Mouse (Mus musculus) CH12F3 (cell line): ENCODE results near the gene Birc7.

Experiments used
- in situ Hi-C: fragments of 300-500 bp; cut with MboI; formaldehyde crosslinking; loops from 2 replicates; pipeline ENCODE4 v1.14.3; 2020; ENCODE audit warnings: low sequenced_read_pairs

Gene Birc7

DNA sequence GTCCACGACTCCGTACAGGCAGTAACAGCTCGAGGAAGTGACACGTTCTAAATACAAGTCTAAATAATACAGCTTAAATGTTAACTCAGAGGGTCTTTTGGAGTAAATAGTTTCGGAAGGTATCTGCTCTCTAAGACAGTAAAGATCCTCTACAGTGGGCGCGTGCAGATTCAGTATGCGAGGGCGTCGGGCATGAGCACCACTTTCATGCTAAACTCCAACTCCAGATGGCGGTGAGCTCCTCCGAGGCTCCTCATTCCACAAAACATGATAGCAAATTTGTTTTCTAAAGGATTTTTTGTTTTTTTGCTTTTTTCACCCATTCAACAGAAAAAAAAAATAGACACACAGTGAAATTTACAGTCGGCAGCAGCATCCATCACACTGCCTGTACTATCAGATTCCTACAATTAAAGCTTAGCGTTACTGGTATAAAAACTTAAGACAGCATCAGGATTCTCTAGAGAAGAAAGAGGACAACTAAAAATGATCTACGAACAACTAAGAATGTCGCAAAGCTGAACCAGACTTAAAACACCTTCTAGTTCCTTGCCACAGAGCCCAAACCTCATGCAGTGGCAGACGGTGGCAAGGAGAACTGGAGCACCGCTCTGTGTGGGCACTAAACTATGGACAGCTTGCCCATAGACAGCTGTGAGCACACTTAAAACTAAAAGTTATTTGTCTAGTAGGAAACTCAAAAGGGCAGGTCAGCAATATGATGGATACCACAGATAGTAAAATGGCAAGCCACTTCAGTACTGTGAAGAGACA, 24.2 kb upstream of the Birc7 start:
- in situ Hi-C loops, result no loop called here

DNA sequence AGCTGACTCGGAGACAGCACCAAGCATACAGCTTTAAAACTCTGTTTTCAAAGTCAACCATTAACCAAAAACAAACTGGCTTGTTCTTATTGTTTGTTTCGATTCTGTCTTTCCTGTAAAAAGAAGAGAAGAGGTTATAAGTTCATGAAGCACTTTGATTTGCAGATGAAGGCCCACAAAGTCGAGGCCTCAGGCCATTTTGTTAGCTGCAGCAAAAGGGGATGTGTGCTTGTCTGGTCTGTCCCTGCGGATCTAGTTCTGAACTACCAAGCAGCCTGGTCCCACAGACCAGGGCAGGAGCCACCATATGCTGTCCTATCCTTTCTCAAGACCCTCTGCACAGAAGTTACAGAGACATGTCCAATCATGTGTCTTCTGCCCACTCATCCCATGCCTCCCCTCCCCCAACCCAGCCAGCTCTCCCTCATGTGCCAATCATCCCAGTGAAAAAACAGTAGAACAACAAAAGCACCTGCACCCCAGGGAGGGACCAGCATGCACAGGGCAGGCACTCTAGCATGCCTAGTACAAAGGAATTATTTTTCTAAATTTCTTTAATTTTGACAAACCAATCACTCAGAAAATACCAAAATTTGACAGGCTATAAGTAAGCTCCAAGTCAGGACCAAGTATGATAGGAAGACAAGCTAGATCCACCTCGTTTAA, 23.1 kb upstream of the Birc7 start:
- in situ Hi-C loops, result no loop called here

DNA sequence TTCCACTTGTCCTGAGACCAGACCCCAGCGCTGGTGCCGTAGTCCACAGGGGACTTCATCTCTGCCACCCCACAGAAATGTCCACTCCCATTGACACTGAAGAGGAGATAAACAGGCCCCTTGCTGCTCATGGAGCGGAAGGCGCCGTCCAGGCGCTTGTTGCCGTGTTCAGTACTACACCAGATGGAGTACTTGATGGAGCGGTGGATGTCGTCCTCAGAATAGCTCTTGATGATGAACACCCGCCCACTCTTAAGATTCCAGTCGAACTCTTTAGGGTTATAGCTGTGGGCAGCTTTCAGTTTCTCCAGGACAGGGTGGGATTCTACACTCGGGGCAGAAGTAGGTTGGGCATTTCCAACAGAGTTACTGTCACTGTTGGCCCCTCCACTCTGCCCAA, 17.9 kb upstream of the Birc7 start:
- in situ Hi-C loops, result no loop called here

DNA sequence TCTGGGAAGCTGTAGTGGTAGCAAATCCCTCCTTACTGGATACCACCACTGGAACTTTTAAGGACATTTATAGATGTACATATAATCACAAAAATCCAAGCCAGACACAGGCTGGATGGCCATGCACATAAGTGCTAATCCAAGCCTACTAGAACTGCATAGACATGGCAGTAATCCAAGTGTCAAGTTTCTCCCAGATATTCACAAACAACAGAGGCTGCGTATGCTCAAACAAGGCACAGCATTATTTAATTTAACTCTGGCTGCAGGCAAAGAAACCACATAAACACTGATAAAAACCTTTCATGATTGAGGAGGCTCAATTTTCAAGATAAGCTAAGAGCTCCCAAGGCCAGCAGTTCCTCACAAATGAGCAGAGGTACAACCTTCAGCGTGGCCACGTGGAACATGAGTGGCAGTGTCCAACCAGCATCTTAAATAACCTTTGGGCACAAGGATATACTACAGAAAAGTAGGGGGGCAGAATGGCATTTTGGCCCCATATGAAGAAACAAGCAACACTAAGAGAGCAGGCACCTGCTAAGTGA, 12.9 kb upstream of the Birc7 start:
- in situ Hi-C loops, result no loop called here

DNA sequence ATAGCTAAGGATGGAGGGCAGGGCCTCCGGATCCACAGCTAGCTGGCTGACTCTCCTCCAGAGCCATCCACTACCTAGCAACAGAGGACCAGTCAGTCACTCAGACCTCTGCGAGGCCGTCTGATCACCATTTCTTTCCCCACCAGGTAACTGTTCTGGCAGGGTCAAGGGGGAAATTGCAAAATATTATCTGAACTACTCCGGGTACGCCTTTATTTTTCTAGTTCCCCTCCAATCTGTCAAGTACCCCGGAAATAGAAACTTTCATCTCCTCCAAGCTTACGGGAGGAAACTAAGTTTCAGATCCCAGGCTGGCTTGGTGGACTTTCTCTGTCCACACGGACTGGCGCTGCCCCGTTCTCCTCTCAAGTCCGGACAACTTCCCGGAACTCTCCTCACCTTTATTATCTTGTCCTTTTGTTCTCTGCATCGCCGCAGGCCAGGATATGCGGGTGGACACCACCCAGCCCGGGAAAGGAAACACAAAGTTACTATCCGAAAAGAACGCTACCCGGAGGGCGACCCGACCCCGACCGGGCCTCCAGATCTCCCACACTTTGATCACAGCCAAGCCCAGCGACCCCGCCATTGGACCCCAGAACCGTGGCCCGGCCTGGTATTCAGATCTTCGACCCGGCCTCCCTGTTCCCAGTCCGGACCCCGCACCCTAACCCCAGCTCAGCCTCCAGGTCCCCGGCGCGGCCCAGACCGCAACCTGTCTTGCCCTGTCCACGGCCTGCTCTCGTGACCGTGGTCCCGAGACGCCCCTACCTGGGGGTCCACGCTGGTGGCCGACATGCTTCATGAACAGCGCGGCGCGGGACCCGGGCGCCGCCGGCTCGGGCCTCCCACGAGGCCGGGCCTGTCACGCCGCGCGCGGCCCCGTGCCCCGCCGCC, 8.7 kb upstream of the Birc7 start:
- in situ Hi-C loops, result no loop called here

DNA sequence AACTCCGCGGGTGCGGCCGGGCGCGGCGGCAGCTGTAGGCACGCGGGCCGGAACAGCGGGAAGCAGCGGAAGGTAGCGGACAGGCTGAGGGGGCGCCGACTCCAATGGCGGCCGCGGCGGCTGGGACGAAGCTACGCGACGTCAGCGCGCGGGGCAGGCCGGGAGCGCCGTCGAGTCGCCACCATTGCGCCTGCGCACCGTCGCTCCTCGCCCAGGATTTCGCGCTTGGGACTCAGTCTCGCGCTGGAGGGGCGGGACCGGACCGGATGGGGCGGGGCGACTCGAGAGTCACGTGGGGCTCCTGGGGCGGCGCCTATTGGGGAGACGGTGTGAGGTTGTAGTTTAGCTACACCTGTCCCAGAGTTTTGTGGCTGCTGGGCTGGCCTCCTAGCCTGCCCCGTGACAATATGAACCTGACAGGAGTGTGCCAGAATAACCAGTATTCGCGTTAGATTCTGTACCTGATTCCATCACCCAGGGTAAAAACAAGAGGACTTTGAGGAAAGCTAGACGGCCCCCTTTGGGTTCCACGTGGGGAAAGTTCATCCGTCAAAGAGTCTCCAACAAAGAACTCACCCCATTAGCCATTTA, 7.9 kb upstream of the Birc7 start, which contains the start of gene Ythdf1:
Ythdf1 (minus strand) TSS at position 140 of the 591 bp plus-strand sequence.
- in situ Hi-C loops, result no loop called here

DNA sequence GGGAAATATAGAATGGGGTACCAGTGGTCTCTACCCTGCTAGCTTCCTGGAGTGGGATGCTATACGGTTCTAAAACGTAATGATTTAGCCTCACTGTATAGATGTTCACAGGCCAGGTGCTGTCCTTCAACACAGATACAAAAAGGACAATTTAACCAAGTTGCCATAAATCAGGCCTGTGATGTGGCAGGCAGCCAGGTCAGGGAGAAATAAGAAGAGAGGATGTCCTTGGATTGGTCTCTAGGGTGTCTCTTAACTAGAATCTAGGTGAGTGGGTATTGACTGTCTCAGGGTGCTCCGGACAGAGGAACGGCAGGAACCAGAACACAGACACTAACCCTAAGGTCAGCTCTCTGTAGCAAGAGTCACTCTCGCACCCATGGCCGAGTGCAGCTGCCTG, 6.1 kb upstream of the Birc7 start:
- in situ Hi-C loops, result no loop called here

DNA sequence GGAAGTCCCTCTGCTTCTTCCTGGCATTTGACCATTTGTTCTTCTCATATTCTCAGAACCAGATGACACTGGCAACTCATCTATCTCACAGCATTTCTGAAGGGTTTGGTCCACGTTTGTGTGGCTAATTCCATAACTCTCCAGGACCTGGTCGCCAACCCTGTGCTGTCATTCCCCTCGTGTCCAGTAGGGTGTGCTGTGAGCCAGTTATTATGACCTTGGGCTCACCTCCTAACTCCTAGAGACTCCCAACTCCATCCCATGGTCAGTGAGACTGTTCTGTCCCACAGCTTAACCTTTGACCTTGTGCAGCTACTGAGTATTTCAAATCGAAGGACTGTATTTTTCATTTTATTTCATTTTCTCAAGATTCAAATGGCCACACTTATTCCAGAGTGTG, 3.6 kb upstream of the Birc7 start:
- in situ Hi-C loops, result no loop called here

DNA sequence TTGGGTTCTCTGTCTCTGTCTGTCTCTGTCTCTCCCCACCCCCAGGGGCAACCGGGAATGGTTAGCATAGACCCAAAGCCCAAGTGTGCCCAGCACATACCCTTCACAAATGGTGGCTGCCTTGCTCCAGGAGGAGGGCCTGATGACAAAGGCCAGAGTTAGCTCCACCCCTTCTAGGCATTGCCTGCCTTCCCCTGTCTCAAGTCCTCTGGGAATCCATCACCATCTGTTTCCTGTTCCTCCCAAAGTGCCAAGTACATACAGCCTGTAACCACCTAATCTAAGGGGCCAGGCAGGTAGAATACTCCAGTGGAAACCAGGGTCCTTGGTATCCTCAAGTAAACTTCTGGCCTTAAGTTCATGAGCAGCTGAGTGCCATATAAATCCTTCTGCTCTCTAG, 3.6 kb downstream of the Birc7 start:
- in situ Hi-C loops, result no loop called here

DNA sequence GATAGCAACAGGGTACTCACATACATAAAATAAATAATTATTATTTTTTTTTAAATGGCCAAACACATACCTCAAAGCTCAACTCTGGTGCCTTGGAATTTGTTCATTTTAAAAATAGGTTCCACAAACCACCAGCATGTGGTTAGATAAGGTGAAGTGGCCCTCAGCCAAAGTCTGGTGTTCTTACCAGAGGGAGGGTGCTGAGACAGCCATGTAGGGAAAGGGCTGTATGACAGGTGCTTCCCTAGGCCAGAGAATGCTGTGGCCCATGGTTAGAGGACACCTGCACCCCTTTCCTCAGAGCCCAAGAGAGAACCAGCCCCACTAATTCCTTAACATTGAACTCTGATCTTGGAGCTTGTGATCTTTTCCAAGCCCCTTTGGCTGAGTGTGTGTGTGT, 11.4 kb downstream of the Birc7 start:
- in situ Hi-C loops, result no loop called here

DNA sequence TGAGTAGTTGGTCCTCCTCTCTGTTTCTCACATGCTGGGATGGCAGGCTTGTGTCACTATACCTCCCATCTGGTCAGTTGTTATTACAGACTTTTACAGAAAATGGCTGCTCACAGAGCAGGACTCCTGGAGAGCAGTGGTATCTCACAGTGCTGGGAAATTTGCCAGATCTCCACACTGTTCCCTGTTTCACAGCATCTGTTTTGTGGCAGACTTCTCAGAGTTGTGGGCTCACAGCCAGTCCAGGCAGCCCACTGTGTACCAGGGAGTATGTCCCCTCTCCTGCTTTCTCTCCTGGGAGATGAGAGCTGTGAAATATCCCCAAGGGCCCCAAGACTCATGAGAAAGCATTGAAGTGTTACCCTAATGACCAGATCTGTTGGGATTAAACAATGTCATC, 13.0 kb downstream of the Birc7 start:
- in situ Hi-C loops, result no loop called here

DNA sequence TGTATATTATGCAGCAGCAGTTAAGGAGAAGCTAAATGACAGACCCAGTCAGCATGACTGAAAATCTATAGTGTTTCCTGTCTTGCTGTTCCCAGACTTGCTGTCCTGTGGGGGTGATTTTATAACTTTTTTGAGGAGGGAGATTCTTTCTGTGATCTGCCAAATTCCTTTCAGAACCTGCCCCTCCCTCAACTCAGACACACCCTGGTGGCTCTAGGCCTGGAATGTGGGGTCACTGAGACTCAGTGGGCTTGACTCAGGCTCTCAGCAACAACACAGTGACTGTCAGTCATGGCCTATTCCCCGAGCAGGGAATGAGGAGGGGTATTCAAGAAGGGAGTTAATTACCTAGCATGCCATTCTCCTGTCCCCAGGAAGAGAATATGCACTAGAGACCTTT, 21.1 kb downstream of the Birc7 start:
- in situ Hi-C loops, result no loop called here

DNA sequence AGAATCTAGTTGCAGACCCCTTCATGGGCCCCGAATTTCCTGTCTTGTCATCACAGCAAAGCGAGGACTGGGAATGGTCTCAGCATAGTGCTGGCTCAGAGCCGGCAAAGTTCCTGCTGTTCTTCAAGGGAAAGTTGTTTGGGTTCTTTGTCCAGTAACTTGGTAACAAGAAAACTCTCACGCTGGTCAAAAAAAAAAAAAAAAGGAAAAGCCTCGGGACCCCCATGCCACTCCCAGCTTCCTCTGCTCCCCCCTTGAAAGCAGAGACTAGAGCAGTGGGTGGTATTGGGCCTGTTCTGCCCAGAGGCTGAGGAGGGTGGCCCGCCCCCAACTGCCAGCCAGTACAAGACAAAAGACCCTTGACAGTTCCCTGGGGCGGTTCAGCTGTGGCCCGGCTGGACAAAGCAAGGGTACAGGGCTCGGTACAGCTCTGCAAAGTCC, 23.9 kb downstream of the Birc7 start:
- in situ Hi-C loops, result no loop called here

DNA sequence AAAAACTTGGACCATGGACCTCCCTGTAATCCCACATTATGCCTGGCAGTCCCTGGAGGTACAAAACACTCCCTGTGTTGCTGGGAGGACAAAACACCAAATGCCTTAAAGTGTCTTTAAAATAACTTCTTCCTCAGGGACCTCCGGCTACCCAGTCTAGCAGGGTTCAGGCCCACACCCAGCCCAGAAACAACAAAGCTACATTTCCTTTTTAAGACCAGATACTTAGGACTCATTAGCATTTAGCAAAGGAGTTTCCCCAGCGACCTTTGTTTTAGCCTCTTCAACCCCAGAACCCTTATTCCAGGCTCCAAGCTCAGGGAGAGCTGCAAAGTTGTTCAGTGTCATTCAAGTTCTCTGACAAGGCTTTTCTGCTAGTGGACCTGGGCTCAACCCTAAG, 24.8 kb downstream of the Birc7 start:
- in situ Hi-C loops, result no loop called here

DNA sequence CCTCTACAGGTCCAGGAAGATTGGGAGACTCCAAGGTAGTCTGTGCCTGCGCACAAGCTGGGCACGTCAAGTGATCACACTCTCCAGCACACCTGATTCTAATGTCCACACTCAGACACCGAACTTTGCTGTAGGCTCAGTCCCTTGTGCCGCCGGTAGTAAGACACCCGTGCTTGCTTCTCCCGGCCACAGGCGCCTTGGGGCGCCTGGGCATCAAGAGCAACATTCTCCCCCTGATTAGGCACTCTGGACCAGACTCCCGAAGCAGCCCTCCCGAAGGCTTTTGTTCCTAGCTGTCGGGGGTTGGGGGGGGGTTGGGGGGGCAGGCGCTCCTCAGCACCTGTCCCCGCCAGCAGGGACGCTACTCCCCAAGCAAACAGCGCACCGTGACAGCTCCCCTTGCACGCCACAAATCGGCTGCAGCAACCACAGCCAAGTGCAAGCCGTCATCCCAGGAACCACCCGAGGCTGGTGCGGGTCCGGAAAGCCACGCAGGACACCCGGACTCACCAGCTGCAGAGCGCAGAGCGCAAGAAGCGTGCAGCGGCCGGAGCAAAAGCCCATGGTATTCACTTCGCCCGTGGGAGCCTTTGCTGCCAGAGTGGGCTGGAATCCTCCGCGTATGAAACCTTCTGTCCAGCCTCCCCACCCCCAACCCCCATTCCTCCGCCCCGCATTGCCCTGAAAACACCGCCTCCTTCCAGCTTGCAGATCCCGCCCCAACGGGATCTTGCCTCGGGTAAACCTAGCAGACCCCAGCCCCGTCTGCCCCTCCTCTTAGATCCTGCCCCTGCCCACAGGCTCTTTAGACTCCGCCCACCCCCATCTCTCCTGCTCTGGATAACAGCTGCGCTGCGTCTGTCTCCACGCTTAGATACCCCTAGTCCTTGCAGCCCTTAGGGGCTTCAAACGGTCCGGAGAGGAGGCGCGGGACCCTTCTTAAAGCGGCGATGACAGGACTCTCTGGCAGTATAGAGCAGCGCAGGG, 25.5 kb downstream of the Birc7 start, which contains the start of gene Nkain4:
Nkain4 (minus strand) TSS at position 639 of the 987 bp plus-strand sequence.
- in situ Hi-C loops, result no loop called here

DNA sequence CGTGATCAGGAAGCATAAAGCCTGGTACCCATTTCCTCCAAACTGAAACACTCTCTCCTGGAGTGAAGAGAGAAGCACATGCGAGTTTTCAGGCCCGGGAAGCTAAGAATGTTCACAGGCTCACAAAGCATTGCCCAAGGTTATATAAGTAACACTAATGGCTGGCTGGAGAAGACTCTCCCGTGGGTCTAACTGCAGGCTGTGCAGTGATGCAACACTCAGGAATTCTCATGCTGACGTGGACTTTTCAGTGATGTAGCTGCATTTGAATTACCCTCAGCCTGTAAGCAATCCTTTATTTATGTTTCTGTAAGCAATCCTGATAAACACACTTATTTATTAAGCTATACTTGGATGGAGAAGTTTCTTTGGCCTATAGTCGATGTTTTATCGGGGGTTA, 30.8 kb downstream of the Birc7 start:
- in situ Hi-C loops, result no loop called here

DNA sequence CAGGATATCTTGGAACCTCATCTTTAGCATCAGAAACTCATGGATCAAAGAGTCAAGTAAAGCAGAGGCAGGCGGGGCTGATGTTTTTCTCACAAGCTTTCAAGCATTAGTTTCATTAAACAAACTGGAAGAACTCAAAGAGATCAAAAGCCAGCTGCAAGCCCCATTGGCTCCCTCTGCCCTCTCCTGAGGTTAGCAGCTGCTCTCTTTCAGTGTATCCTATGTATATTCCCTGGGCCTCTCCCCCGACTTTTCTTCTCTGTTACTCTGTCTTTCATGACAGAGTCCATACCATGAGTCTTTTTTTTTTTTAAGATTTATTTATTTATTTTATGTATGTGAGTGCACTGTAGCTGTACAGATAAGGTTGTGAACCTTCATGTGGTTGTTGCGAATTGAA, 31.4 kb downstream of the Birc7 start:
- in situ Hi-C loops, result no loop called here

DNA sequence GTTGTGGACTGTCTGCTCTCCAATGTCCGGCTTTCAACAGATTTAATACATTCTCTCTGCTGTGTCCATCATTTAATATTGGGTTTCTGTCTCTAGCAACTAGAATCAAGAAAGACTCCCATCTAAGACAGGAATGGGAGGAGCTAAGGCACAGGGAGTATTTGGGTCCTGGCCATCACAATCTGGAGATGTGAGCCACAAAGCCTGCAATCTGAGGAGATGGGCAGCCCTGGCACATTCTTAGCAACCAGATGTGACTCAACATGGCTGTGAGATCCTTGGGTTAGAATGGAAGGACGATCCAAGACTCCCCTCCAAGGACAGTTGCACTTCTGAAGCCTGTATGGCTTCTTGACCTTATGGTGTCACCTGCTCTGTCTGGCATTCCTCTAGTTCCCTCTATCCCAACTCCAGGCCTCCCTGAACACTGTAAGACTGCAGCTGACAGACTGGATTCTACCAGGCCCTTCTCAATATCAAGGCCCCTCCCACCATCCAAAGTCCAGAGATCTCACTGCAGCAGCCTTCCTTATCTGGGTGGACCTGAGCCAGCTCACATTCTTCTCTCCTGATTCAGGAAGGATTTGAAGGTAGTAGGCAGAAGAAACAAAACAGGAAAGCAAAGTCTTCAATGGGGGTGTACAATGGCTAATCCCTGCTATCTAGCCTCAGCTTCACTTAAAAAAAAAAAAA, 33.9 kb downstream of the Birc7 start:
- in situ Hi-C loops, result no loop called here

DNA sequence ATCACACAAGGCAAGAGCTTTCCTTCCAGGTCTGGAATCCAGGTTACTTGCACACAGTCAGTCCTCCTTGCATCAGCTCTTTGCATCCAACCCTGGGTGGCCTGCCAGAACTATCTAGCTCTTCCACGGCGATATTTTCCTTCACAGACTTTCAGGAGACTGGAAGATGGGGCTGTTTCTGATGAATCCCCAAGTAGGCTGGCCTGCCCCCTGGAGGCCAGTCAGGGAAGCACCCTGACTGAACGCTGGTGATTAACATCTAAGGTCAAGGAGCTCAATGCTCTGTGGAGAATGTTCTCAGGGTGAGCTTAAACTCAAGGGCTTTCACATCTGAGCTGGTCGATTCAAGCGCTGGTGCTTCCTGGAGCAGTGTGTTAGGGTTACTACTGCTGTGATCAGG, 35.1 kb downstream of the Birc7 start:
- in situ Hi-C loops, result no loop called here
